Mouse (Mus musculus) gastrocnemius, adult 2 months (tissue): ENCODE results near the gene Robo1. TPM values are rescaled to one million over a fixed set of nuclear protein-coding genes. Genes with fewer than 3 reads are reported as not detected.
"Not testable (repeated sequence)": the region's sequence is repeated elsewhere in the genome, so short reads cannot be mapped to it uniquely, and the experiment has no call there.

Experiments
- DNase-seq: peaks from one replicate; pipeline ENCODE4 v3.0.0; 2022
- H3K27ac ChIP-seq: fragments of 200-600 bp; 2 replicates; pipeline ENCODE4 v1.8.1; 2022; ENCODE audit warnings: mild to moderate bottlenecking
- H3K4me3 ChIP-seq: fragments of 200-600 bp; 2 replicates; pipeline ENCODE4 v1.8.1; 2022; ENCODE audit warnings: mild to moderate bottlenecking, moderate library complexity
- CTCF ChIP-seq: fragments of 200-600 bp; IDR thresholded peaks from 2 replicates; pipeline ENCODE4 v1.8.1; 2022; ENCODE audit warnings: antibody characterized with exemption, mild to moderate bottlenecking, moderate library complexity
- intact Hi-C: fragments of 180-260 bp; cut with DNase I; formaldehyde crosslinking; loops from one replicate; pipeline ENCODE4 v1.15.1; 2025
- total RNA-seq, 2 experiments: library from RNA; stranded (reverse); gene quantifications; 2 replicates each; pipeline ENCODE4 v1.2.3; 2021

Robo1 gene
- total RNA-seq, 2 experiments from 2014 or later: 0.84 to 1.6 TPM

DNA sequence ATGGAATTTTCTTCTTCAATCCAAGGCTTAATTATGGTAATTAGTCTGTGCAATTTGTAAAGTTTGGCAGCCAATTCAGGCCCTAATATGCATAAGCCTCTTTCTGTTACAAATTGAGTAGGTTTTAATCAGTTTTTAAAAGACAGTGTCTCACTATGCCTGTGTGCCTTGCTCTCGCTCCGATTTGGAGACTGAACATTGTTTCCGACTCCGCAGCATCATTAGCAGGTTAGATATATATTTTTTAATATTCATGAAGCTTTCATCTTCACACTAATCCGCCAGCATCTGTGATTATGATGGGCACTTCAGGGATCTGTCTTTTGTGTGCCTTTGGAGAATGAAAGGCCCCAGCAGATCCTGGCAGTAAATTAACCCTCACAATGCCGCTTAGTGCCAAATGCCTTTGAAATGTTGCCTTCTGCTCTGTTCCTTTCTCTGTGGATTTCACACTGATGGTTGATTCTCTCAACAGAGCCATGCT is 202.7 kb downstream of the Robo1 start:
- no peak for TF ChIP-seq CTCF
- intact Hi-C loops: no loop called here
- Histone ChIP-seq H3K27ac (no peak overlapping the region), H3K4me3 (no peak overlapping the region)
- DNase-seq: no peak

DNA sequence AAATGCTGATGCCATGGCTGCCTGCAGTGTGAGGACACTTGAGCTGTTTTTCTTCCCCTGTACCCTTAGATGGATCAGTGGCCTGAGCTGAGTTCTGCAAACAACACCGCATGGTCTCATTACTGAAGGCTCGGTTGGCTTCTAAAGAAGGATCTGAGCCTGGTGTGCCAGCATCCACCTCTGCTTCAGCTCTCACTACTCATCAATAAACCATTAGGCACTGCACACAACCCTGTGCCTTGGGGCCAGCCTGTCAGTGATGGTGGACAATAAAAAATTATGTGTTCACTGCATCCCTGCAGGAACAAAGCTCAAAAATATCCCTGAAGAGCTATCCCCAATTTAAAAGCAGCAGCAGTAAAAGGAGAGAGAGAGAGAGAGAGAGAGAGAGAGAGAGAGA is 223.2 kb downstream of the Robo1 start:
- no peak for TF ChIP-seq CTCF
- no peak overlapping the region for H3K4me3 ChIP-seq
- no peak overlapping the region for H3K27ac ChIP-seq
- intact Hi-C loops: no loop called here
- DNase-seq: no peak

DNA sequence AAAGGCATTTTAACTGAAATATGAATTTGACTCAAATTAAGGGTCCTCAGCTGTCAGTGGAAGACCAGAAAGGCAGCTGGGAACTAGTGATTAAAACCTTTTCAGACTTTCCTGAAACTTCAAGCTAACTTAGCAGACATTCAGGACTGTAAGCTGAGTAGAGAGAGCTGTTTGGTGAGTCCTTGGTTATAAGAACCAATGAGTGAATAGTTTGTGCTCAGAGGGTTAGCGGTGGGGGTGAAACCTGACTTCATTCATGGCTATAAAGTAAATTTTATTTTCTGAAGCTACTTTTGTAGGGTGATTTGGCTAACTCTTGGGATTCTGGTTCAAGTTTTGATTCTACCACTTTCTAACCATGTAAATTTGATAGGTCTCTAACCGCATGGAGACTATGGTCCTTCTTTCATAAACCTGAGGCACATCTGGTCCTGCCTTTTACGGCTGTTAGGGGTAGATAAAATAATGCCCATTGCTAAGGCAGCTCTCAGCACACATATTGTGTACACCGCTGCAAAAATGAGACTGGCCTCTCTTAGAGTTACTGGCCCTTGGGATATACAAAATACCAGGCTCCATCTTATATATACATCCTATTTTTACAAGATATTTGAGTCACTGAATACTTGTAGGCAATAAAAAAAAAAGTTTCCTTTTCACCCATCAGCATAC is 225.9 kb downstream of the Robo1 start:
- no peak for TF ChIP-seq CTCF
- Histone ChIP-seq H3K27ac (no peak overlapping the region), H3K4me3 (no peak overlapping the region)
- intact Hi-C loops: no loop called here
- DNase-seq: no peak

DNA sequence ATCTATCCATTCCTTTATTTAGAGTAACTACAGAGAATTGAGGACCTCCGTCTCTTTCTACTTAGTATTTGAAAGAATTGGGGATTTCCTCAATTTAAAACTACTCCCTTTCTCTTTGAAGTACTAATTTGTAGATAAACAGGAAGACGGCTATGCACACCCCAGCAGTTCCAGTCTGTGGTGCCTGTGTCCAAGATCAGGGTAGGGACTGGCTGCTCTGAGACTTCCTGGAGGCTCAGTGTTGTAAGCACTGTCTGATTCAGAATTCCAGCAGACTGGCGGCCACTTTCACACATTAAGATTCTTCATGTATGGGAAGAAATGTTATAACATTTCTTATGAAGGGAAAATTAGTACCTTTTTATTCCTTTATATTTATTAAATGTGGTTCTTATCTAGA is 230.1 kb downstream of the Robo1 start:
- no peak overlapping the region for H3K4me3 ChIP-seq
- no peak for TF ChIP-seq CTCF
- intact Hi-C loops: no loop called here
- no peak for DNase-seq
- H3K27ac ChIP-seq: no peak overlapping the region

DNA sequence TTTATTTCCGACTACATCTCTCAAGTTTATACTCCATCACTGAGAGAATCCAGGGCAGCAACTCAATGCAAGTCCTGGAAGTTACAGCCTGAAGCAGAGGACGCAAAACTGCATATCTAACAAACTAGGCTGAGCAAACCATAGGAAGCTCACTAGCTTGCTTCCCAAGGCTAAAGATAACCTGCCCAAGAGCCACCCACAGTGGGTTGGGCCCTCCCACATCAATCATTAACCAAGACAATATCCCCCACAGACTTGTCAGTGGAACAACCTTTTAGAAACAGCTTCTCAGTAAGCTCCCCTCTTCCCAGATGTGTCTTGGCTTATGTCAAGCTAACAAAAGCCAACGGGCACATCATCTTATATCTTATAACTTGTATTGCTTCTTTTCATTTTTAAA is 235.8 kb downstream of the Robo1 start:
- Histone ChIP-seq H3K4me3 (no peak overlapping the region), H3K27ac (no peak overlapping the region)
- no peak for DNase-seq
- intact Hi-C loops: no loop called here
- no peak for TF ChIP-seq CTCF

DNA sequence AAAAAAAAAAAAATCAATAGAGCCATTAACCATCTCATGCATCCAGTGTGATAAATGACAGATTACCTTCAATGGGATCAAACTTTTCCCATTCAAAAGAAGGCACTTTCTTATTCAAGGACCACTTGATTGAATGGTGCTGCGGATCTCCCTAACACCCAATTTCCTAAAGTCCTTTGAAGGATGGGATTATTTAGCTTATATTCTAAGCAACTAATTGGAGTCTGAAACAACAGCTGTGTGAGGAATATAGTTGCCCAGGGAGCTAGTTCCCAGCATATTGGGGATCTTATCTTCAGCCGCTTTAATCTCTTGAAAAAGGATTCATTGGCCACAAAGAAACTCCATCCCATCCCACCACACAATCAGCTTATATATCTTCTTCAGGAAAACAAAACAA is 236.8 kb downstream of the Robo1 start:
- Histone ChIP-seq H3K4me3 (no peak overlapping the region), H3K27ac (no peak overlapping the region)
- no peak for TF ChIP-seq CTCF
- intact Hi-C loops: no loop called here
- DNase-seq: no peak

DNA sequence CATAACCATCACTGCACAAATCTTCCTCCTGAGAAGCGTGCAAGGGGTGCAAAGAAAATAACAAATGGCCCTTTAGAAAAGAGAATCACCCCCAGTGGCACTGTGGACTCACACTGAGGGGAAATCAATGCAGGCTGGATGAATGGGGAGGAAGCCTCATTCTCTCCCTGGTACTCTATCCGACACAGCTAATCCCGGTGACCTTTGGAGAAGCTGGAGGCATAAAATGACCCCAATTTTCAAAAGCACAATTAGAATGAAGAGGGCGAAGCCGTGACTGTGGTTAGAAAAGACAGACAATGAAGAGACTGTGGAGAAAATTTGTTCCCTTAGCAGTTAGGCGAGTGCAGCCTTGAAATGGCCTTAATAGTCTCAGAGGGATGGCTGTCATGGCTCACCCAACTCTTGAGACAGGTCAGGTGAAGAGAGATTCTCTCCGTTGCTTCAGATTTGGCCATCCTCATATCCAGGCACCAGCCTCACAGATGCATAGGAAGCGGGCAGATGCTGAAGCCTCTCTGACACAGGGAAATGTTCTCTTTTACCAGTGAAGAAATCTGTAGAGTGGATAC is 243.7 kb downstream of the Robo1 start:
- intact Hi-C loops: no loop called here
- Histone ChIP-seq H3K27ac (no peak overlapping the region), H3K4me3 (no peak overlapping the region)
- DNase-seq: no peak
- no peak for TF ChIP-seq CTCF

DNA sequence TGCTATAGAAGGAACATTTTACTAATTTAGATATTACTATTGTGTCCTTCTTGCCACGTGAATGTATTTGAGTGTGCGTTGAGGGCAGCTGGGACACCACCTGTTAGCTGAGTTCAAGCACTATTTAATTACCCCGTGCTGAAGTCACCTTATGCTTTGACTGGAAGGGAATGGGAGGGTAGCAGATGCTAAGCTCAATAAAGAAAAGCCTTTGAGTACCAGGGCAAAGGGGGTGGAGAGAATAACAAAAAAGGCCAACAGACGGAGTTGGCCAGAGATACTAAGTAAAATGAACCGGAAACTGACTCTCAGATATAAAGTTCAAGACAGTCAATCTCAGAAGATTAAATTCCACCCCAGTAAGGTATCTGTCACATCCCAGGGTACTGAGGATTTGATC is 245.6 kb downstream of the Robo1 start:
- no peak for TF ChIP-seq CTCF
- intact Hi-C loops: no loop called here

DNA sequence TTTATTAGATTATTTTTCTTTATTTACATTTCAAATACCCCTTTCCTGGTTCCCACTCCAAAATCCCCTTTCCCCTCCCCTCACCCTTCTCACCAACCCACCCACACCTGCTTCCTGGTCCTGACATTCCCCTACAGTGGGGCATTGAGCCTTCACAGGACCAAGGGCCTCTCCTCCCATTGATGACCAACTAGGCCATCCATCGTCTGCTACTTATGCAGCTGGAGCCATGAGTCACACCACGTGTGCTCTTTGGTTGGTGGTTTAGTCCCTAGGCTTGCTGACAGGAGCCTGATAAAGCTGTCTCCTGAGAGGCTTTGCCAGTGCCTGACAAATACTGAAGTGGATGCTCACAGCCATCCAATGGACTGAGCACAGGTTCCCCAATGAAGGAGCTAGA is 254.0 kb downstream of the Robo1 start:
- DNase-seq, H3K27ac ChIP-seq, H3K4me3 ChIP-seq, intact Hi-C loops: not testable (repeated sequence)

More for the DNA sequence above, 245.6 kb downstream of the Robo1 start:
- H3K4me3 ChIP-seq: no peak overlapping the region
- H3K27ac ChIP-seq: no peak overlapping the region
- no peak for DNase-seq

DNA sequence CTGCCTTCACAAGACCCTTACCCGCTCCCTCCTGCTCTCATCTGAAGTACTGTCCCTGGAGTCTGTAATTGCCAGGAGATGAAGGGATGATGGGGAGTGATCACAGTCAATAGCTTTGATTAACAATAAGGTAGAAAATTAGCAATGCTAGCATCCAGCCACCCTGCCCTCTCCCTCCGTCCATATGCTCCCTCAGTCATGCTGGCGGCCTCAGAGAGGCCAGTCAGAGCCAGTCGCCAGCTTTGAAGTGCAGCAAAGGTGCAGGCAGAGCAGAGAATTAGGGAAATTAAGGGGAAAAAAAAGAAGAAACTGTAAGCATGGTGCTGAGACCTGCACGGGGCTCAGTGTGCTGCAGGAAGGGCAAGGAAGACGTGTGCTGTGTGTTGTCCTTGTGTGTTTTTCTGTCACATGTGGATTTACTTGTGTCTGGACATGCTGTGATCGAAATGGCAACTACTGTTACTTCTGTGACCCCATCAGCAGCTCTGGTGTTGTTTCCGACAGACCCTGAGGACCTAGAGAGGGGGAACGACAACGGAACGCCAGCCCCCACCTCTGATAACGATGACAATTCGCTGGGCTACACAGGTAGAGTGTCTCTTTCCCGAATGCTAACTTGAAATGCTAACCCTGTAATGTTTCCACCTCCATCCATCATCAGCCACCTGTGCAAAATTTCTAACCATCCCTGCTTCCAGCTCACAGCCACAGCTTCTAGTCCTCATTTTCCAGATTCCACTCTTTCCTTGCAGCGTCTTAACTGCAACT is 255.3 kb downstream of the Robo1 start:
- intact Hi-C loops: no loop called here
- Histone ChIP-seq H3K27ac (no peak overlapping the region), H3K4me3 (no peak overlapping the region)
- DNase-seq: no peak
- no peak for TF ChIP-seq CTCF

DNA sequence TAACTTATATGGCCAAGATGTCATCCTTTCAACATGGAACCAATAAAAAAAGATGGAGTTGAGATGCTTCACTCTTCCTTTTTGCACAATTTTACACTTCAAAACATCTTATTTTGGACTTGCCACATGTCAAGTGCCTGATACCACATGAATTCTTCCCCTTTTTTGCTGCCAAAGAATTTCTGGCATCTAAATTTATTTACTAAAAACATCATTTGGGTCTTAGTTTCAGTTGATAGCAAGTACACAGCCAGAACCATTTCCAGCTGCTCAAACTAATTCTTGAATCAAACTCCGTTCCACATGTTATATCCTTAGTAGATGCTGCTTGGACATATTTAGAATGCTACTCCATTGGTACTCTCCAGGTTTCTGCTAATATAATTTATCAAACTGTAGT is 267.1 kb downstream of the Robo1 start:
- no peak for TF ChIP-seq CTCF
- intact Hi-C loops: no loop called here
- H3K4me3 ChIP-seq: no peak overlapping the region
- H3K27ac ChIP-seq: no peak overlapping the region
- no peak for DNase-seq

DNA sequence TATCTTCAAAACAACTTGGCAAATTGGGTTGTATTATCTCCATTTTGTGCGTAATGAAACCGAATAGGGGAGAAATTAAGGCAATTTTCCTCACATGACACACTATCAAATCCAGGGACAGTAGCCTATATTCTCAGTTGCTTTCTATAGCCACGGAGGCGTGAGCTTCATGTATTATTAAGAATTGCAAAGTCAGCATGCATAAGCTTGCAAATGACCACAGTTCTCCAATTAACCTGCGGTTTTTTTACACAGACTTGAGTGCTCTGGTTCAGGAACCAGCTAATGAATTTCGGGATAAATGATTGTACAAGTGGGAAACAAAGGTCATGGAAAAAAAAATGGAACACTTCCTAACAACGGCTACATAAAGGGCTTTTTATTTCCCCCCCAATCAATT is 268.9 kb downstream of the Robo1 start:
- intact Hi-C loops: no loop called here
- no peak for DNase-seq
- Histone ChIP-seq H3K27ac (no peak overlapping the region), H3K4me3 (no peak overlapping the region)
- TF ChIP-seq CTCF: no peak

DNA sequence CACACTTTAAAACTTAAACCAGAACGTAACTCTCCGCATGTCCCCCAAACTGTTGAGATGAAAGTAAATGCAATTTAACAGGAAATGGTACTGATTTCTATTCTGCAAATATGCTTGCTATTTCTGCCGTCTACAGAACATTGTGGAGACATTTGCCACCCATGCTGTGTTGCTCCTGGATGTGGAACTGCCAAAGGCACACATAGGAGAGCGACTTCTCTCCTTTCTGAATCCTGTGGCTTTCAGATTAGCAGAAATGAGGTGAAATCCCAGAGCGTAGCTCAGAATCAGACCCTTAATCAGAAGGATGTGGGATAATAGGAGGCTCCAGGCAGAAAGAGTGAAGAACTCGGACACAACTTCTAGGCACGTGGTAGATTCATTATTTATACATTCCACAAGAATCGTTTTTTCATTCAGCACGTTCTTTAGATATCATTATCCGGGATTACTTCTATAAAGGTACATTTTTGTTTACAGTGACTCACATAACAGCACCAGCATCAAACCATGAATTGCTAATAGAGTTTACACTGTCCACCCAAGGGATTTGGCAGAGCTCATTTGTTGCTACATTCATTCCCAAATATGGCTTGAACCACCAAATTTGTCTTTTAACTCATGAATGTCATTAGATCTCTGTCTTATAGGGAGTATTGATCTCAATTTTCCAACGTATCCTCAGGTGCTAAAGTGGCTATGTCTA is 276.5 kb downstream of the Robo1 start:
- intact Hi-C loops: no loop called here
- no peak for TF ChIP-seq CTCF
- DNase-seq: no peak
- Histone ChIP-seq H3K27ac (no peak overlapping the region), H3K4me3 (no peak overlapping the region)
